Mouse (Mus musculus) fat pad, adult 2 months (tissue): ENCODE data around the gene Rbms1.

Experiments used
- DNase-seq: peaks from one replicate; pipeline ENCODE4 v3.0.0-alpha.2; 2011; ENCODE audit warnings: low read depth, low spot score; ENCODE audit errors: extremely low read depth

Rbms1 gene

DNA sequence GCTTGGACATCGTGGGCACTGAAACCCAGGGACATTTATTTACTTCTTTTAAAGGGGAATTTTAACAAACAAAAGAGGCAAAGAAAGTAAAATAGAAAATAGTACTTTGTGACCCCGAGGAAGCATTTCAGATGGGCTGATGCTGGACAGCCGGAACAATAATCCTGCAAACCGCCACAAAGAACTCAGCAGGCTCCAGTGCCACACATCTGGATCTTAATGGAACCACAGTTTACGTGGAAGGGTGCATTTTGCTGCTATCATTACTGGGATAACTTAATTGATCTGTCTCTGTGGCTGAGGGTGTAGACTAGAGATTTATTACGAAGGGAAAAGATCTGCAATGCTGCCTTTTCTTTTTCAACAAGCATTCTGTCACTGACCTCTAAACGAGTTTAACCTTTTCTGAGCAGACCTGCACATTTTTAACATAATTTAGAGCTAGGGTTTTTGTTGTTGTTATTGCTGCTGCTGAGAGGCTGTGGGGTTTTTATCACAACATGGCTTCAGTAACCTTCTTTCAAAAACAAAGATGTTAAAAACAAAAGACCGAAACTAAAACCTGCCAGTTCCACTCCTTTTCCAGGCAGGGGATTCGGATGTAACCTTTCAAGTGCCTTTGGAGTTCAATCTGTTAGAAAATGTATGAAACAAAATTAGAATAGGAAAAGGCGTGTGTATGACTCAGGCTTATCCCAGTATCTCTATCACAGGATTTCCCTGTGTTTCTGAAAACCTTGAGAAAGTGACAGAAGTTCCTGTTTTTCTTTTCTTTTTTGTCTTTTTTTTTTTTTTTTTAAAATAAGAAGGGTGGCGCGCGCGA, 82.8 kb downstream of the Rbms1 start:
- no peak for DNase-seq

DNA sequence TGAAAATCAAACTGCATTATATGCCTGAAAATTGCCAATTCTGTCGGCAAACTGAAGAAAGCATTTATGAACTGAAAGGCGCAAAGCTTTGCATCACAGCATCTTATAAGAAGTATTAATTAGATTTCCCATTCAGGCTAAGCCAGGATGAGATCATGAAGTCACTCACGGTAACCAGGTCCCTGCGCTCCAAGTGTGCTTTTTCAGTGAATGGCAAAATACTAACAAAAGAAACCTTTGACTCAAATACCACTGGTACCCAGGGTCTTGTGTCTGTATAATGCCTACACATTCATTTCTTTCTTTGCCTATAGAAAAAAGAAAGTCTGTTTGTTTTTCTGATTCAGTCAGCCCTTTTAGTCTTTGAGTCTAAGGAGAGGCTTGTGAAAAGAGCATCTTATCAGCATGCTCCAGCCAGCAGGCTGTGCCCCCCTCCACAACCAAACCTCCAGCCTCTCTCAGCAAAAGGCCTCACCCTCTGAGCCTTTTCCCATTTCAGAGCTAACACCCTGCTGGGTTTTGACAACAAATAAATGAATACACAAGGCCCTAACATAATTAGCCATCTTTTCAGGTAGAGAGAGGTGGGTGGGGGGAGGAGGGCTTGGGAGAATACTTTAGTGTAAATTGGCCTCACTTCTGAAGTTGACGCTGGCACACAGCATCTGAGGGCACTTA, 83.7 kb downstream of the Rbms1 start:
- no peak for DNase-seq

DNA sequence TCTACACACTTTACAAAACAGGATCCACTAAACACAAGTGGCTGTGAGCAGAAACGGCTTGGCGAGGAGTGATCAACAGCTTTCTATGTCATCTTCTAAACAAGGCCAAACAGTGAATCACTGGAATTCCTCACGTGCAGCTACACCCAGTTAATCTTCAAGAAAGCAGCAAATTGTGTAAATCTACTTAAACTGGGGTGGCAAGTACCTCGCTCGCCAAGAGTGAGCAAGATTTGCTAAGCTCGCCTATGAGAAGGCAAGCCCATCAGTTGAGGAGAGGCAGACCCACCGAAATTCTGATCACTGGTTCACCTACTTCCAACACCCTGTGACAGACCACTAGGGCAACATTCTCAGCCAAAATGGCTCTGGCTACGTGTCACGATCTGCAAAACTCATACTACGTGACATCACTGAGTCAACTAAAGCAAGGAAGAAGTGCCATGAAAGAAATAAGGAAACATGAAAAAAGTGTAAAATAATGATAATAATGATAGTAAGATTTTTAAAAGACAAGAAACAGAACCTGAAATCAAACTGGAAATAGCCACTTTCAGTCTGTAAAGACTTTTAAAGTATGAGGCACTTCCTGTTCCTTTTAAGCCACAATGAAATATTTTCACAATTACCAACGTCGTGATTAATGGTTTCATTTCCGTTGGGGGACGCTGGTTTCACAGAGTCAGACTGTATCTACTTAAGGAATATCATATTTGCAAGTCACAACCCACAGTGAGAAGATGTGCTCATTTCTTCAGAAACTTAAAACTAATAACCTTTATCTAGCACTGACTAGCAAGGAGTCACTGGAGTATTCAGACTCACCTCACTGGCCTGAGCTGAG, 85.2 kb downstream of the Rbms1 start:
- DNase-seq = no peak

DNA sequence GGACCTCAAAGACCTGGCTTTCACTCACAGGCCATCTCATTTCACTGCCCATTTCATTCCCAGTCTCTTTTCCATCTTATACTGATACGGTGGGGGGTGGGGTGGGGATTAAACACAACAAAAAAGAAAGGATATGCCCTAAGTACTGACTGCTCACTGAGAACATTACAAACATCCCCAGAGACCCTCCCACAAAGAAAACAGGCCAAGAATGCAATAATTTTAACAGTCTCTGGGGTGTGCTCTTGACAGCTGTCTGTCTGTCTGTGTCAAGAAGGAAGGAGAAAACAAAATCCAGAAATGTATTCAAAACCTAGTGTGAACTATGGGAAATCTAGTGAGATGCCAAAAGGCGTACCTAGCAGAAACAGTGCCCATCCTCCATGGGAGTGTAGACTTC, 86.1 kb downstream of the Rbms1 start:
- no peak for DNase-seq

DNA sequence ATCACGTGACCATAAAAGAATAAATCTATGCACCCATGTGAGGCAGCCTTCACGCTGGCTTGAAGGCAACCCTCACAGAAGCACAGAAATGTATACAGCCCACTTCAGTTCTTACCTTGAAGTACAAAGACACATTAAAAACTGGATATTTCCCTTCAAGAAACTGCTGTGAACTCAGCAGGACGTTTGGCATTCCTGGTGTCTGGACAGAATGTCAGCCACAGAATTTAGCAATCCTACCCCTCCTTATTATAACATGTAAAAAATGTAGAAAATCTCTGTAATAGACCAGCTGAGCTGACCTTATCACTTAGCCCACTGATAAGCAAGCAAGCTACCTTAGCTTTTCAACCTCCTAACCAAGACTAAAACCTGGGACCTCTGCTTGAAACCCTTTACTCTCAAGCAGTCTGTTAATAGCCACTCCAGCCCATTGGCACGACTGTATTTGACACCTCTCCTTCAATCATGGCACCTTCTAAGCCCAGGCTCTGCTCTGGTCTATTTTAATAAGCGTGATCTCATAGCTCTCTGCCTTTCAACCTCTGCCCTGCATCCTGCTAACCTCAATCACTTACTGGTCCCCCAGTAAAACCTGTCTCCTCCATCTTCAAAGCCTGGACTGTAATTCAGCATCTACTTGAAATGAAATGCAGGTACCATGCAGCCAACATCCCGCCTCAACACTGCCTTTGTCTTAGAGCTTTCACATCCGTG, 90.7 kb downstream of the Rbms1 start:
- no peak for DNase-seq

DNA sequence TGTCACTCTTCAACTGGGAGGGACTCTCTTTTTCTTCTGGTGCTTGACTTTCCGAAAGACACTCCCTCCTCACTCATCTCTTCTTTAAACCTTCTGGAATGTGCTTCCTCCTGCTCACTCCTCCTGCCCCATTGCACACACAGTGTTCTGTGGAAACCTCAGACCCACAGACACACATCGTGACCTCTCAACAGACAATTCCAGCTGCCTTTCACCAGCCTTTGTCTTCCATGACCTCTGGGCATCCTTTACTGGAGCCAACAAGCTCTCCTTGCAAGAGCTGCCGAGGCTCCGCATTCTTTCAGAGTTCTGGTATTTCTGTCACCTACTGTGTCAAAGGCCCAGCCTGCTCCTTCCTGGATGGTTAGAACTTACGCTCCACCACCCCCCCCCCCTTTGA, 92.0 kb downstream of the Rbms1 start:
- no peak for DNase-seq

DNA sequence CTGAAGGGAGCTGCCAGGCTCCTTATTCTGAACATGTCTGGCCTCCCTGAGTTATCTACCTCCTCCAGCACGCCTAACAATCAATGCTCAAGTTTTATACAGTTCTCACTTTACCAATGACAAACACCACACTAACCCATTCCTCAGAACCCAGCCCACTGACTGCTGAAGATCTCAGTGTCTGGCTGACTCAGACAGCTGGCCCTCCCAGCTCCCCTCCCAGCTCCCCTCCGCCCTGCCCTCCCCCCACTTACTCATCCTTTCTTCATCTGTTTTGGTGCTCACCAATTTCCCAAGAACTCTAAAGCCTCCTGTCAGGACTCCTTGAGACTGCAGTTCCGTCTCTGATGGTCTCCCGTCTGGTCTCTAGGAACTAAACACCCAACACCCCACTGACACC, 92.5 kb downstream of the Rbms1 start:
- DNase-seq = no peak

DNA sequence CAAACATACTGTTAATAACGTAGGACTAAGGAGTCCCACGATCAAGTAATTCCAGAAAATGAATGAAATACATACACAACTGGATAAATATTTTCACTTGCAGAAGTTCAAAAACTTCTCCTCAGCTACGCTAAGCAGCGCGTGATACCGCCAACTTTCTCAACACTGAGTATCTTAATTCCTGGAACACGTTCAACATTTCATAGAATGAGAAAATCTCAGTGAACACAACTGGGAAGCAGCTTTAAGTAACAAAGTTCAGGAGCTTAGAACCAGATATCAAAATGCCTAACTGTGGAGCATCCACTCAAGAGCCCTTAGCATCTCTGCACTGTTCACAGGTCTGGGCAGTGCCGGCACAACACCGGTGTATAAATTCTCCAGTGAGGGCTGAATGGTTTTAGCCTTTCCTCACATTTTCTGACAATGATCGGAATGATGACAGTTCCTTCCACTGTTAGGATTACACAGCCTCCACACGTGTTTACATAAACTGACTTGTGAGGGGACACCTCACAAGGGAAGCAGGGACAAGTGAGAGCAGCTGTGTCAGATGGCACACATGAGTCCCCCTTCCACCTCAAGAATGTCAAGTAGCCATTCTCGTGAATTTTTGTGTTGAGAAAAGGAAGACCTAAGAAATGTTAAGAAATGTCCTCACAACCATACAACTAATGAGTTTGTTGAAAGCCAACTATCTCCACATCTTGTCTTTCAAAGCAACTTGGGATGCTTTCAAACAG, 93.8 kb downstream of the Rbms1 start:
- no peak for DNase-seq

DNA sequence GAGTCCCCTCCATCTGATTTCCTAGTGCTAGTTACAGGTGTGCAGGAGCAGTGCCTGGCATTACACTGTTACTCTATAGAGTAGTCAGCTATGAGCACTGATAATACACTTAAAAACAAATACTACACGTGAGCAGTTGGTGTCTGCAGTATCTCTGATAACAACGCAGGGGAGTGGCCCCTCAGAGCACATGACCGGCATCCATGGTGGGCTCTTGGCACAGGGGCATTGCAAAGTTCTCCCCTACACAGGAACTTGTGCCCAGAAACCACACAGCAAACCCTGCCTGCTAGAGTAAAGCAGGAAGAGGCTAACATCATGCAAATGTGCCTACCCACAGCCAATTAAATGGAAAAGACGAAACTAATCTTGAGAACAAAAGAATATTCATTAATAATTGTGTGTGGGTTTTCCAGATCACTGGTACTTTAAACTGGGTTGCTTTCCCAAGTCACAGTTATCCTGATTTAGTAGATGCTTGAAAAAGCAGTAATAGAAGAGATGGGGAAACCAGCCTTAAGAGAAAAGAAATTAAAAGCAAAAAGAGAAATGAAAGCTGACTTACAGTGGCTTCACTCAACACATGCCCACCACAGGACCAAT, 94.8 kb downstream of the Rbms1 start:
- no peak for DNase-seq

DNA sequence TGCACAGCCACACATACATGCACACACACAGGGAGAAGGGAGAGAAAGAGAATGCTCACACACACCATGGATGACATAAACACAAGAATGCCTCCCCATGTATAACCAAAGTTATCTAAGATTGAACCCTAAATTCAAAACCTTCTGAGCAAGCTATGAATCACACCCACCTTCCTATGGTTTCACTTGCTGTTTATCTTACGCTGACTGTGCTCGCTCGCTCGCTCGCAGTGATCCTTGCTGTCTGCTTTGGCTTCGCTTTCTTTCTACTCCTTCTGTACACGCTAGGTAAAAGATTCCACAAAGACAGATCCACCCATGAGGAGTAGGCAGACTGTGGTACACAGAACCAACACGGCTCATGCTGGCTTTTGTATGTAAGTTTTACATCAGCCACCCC, 95.7 kb downstream of the Rbms1 start:
- DNase-seq = no peak

DNA sequence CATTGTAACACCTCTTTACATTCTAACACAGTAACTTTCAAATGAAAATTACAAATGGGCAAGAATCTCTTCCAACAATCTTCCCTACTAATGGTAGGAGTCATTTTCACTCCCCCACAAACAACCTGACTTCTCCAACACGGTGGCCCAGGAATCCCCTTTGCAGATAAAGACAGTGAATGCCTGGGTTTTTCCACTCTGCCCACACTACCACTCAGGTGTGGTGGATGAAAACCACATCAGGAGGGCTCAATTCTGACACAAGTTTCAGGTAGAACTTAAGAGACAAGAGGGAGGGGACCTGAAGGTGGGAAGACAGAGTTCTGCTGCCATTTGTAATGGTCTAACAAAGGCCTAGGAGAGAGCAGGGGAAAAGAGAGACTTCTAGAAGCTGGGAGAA, 97.1 kb downstream of the Rbms1 start:
- DNase-seq = no peak

DNA sequence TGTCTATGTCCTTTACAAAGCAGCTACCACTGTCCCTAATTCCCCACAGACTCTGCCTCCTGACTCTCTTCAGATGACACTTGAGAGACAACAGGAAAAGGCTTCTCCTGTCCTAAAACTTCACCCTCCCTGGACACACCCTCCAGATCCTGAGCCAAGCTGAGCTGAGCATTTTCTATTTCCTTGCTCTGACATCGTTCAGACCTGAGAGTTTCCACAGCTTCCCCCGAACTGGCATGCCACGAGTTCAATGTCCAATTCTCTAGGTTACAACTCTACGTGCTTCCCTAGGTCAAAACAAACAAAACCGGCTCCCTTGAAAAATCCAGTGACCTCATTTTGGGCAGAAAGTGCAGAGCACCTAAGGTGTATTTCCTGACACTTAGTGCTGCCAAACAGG, 98.0 kb downstream of the Rbms1 start:
- no peak for DNase-seq

DNA sequence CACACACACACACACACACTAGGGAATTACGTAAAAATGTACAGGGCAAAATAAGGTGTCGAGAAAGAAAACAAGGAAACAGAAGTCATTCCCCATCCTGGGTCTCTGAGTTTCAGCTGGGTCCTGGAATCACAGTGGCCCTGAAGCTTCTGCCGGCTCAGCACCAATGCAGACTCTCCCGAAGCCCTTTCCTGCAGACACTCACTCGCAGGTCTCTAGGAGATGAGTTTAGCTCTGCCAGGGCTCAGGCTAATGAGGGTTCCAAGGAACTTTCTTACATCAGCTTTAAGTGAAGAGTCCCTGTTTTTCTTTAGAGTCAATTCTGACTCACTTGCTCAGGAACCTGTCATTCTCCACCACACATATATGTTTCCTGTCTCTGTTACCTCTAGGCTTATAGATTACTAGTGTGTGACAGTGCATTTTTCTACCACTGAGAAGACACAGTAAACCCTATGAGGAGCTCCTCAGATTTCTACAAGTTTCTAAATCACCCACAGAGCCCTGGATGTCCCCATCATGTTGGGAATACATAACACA, 98.7 kb downstream of the Rbms1 start:
- no peak for DNase-seq

DNA sequence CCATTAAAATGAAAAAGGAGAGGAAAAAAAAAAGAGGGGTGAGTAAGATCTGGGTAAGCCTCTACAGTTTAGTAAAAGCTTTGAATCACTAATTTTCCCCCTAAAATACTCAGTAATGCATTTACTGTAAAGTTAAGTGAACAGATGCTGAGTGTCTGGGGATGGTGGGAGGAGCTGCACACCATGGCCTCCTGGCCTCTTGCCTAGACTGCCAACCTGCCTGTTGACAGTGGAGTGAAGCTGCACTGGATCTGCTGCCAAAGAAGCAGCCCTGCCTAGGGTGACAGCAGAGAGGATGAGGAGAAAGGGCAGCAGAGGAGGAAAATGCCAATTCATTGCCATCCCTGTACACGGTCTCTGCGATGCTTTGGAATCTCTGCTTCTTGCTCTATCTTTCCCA, 99.2 kb downstream of the Rbms1 start:
- no peak for DNase-seq

DNA sequence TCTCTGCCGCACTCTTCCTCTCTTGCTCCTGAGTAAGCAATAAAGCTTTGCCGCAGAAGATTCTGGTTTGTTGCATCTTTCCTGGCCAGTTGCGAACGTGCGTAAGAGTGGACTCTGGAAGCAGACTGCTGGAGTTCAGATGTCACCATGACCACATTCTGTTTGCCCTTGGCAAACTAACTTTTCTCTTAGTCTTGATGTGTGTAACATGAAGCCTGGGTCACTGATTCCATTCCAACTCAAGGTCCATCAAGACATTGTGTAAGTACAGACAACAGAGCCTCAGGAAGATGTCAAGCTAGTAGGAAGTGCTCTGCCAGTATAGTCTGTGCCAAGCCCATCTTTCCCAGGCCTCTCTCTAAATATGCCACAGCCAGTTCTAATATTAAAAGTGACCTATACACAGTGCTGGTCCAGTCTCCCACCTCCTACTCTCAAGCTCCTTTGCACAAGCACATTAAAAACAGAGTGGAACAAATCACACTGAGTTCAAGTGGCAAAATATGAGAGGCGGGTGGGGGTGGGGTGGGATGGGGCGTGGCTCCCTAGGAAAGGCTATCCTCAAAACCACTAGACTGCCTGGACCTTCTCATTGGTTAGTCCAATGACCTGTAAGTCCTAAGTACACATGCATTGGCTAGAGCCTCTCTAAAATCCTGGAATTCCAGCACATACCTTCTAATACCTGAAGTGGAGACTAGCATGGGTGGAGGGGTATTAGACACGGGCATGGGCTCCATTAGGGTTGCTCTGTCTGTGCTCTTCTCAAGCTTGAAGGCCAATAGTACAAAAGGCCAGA, 99.9 kb downstream of the Rbms1 start:
- DNase-seq = no peak

DNA sequence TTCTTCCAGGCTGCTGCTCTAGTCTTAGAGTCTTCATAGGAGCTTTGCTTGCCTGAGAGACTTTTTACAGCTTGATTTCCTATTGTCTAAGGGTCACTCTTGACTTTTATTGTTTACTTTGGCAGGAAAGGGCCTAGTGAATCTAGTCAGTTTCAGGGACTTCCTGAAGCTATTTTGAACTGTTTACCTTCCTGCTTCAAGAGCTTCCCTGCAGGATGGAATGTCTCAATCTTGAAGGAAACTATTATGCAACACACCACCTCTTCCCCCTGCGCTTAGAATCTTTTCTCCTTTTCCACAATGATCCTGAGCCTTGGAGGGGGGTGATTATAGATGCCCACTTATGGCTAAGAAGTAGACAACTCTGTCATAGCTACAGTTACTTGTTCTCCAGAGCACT, 104.9 kb downstream of the Rbms1 start:
- no peak for DNase-seq

DNA sequence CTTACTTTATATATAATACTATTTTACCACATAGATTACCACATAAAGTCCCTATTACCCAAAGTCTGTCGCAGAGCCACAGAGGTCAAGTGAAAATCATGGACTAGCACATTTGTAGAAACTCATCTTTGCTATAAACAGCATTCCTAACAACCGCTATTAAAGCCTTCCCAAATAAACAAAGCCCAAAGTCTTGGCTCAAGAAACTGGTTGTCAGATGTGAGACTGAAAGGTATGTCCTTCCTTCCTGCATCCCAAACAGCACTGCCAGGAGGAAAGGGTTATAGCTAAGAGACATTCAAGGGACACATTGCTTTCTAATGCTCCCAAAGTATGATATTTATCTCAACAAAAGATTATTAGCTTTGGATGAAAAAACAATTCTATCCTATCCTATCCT, 106.9 kb downstream of the Rbms1 start:
- no peak for DNase-seq

DNA sequence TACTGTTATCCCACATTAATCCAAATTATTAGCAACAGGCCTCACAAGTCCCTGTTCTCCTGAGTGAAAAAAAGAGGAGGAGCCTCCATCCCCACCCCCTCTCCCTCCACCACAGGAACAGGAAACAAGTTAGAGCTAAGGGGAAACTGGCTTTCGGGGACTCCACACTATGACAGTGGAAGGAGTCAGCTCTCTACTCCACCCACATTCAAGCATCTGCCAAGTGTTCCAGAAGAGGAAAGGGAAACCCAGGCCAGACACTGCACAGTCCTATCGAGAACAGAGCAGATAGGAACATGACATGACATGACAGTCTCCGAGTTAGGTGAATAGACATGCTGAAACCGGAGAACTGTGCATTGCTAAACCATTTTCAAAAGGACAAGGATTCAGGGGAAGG, 108.0 kb downstream of the Rbms1 start:
- peak; percentile 39 for DNase-seq

DNA sequence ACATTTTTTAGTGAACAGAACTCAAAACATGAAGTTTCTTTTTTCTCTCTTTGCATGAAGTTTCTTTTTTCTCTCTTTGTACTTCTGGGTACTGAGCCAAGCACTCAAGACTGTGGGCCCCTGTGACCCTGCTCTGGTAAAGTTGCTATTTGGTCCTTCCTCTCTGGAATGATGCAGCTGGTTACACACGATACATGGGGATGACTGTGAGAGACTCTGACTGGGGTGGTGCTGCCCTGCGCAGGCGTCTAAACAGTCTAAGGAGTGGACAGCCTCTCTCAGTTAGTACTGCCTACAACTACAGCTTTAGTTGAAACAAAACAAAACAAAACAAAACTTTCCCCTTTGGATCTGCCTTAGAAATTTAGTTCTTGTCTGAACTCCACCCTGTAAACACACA, 111.1 kb downstream of the Rbms1 start:
- no peak for DNase-seq
